12 mouse cellular contexts compared by ENCODE assay signal in the genomic region with DNA sequence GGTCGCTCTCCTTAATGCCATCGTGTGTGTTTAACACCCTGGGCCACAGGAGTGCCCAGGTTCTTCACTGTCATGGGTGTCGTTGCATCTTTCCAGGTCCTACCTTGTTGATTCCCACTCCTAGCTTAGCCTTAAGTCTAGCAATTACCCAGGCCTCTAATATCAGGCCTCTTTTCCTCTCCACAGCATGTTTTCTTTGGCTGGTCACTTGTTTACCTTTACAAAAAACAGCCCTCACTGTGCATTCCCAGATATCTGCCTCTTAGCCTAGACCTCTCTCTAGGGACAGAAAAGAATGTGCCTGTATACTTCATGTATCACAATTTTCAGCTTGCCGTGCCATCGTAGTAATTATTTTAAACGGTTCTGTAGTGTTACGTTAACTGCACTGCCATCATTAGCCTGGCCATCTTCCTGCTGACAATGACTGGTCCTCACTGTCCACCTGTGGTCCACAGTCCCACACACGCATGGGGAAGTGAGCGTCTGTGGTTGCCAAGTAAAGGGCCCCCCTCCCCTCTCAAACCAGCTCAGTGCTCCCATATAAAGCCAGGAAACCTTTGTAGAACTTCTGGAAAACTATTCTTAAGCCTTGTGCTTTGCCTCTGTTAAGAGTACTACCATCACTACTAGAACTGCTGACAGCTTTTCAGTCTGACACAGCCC.
DNase-seq lines count a peak whose midpoint lies in the region; ATAC-seq and TF ChIP-seq lines count a peak whose summit lies in the region.
"Had no signal": no experiment of that assay in that cellular context is flagged by ENCODE, and none has a peak within 500 bp of the region (broad histone marks: within the 10 kb centered on the region; RNA-seq: fewer than 3 reads in every experiment).

No protein-coding gene starts in this region.

- H3K27ac ChIP-seq in forebrain, embryonic 12.5 days, result peak overlapping the region; percentile 75; the same call in 1 of the 2 replicates
- no peak overlapping the region for H3K27ac ChIP-seq in forebrain, embryonic 16.5 days (ENCODE audit: low read length)
- H3K27ac ChIP-seq in kidney, postnatal 0 days, result peak overlapping the region; percentile 65
- H3K27ac ChIP-seq in hindbrain, postnatal 0 days, result peak overlapping the region; percentile 77
- H3K27ac ChIP-seq in neural tube, embryonic 15.5 days (replicated peaks), result peak overlapping the region; percentile 78
- H3K27ac ChIP-seq: liver, embryonic 15.5 days had no signal

- TF ChIP-seq CTCF in kidney, postnatal 0 days (IDR thresholded peaks at IDR 0.05; ENCODE audit: low read depth), result no peak
- TF ChIP-seq CTCF in hindbrain, postnatal 0 days (IDR thresholded peaks at IDR 0.05; ENCODE audit: low read depth), result no peak

- no peak overlapping the region for H3K4me3 ChIP-seq in forebrain, embryonic 12.5 days (replicated peaks)
- no peak overlapping the region for H3K4me3 ChIP-seq in forebrain, embryonic 16.5 days (replicated peaks; ENCODE audit: low read length)
- H3K4me3 ChIP-seq in kidney, postnatal 0 days (replicated peaks; ENCODE audit: low read depth, low read length), result no peak overlapping the region
- H3K4me3 ChIP-seq in hindbrain, postnatal 0 days (ENCODE audit: low read length), result no peak overlapping the region
- H3K4me3 ChIP-seq in neural tube, embryonic 15.5 days (replicated peaks), result no peak overlapping the region
- H3K4me3 ChIP-seq: liver, embryonic 15.5 days had no signal

- H3K9me3 ChIP-seq in forebrain, embryonic 12.5 days, result no peaks in the 10 kb centered on the region
- H3K9me3 ChIP-seq in forebrain, embryonic 16.5 days (ENCODE audit: control insufficient read depth, low read length), result no peaks in the 10 kb centered on the region
- no peaks in the 10 kb centered on the region for H3K9me3 ChIP-seq in kidney, postnatal 0 days (replicated peaks; ENCODE audit: low read length)
- H3K9me3 ChIP-seq in hindbrain, postnatal 0 days (ENCODE audit: low read length), result no peaks in the 10 kb centered on the region
- H3K9me3 ChIP-seq in neural tube, embryonic 15.5 days (replicated peaks), result no peaks in the 10 kb centered on the region
- H3K9me3 ChIP-seq: liver, embryonic 15.5 days had no signal

- 79% methylated on average over 9 of the region's 9 CpGs for WGBS in forebrain, embryonic 12.5 days
- WGBS in forebrain, embryonic 16.5 days, result 84% methylated on average over 9 of the region's 9 CpGs
- WGBS in kidney, postnatal 0 days, result 57% methylated on average over 9 of the region's 9 CpGs
- WGBS in hindbrain, postnatal 0 days, result 73% methylated on average over 9 of the region's 9 CpGs
- WGBS in neural tube, embryonic 15.5 days, result 64% methylated on average over 9 of the region's 9 CpGs

- H3K27me3 ChIP-seq in forebrain, embryonic 12.5 days, result no peaks in the 10 kb centered on the region
- no peaks in the 10 kb centered on the region for H3K27me3 ChIP-seq in forebrain, embryonic 16.5 days (replicated peaks; ENCODE audit: control insufficient read depth, insufficient read depth, low read length)
- H3K27me3 ChIP-seq in kidney, postnatal 0 days (ENCODE audit: insufficient read depth, low read length), result no peaks in the 10 kb centered on the region
- no peaks in the 10 kb centered on the region for H3K27me3 ChIP-seq in hindbrain, postnatal 0 days (ENCODE audit: insufficient read depth, low read length)
- no peaks in the 10 kb centered on the region for H3K27me3 ChIP-seq in neural tube, embryonic 15.5 days (replicated peaks)
- H3K27me3 ChIP-seq: liver, embryonic 15.5 days; Patski had no signal

- H3K9ac ChIP-seq in forebrain, embryonic 12.5 days, result 0 out of 2 replicates have a peak overlapping the region, but pooled peaks have one; percentile 21
- H3K9ac ChIP-seq in forebrain, embryonic 16.5 days (replicated peaks; ENCODE audit: low read depth, low read length), result no peak overlapping the region
- no peak overlapping the region for H3K9ac ChIP-seq in kidney, postnatal 0 days (ENCODE audit: low read depth, low read length)
- H3K9ac ChIP-seq in hindbrain, postnatal 0 days (replicated peaks; ENCODE audit: low read length), result peak overlapping the region; percentile 4; the same call in 1 of the 2 replicates
- no peak overlapping the region for H3K9ac ChIP-seq in neural tube, embryonic 15.5 days (replicated peaks)
- H3K9ac ChIP-seq: liver, embryonic 15.5 days had no signal

- H3K4me2 ChIP-seq in forebrain, embryonic 12.5 days, result no peak overlapping the region
- H3K4me2 ChIP-seq in forebrain, embryonic 16.5 days (ENCODE audit: low read length), result no peak overlapping the region
- peak overlapping the region; percentile 1; the same call in 1 of the 2 replicates for H3K4me2 ChIP-seq in kidney, postnatal 0 days (ENCODE audit: low read length)
- no peak overlapping the region for H3K4me2 ChIP-seq in hindbrain, postnatal 0 days (ENCODE audit: low read depth, low read length)
- H3K4me2 ChIP-seq in neural tube, embryonic 15.5 days, result no peak overlapping the region
- H3K4me2 ChIP-seq: liver, embryonic 15.5 days had no signal

- ATAC-seq in forebrain, embryonic 12.5 days (ENCODE audit: low FRiP score), result no peak
- no peak for ATAC-seq in forebrain, embryonic 16.5 days
- no peak for ATAC-seq in kidney, postnatal 0 days (replicated peaks; ENCODE audit: low FRiP score, low read depth)
- 0 out of 2 replicates have a peak, but pooled peaks have one; percentile 10 for ATAC-seq in hindbrain, postnatal 0 days
- ATAC-seq in neural tube, embryonic 15.5 days (ENCODE audit: low FRiP score), result no peak
- ATAC-seq: Patski had no signal

- peaks cover 22% of the 10 kb centered on the region for H3K4me1 ChIP-seq in forebrain, embryonic 12.5 days
- H3K4me1 ChIP-seq in forebrain, embryonic 16.5 days (replicated peaks; ENCODE audit: control insufficient read depth, insufficient read depth, low read length), result peaks cover 23% of the 10 kb centered on the region
- H3K4me1 ChIP-seq in kidney, postnatal 0 days (replicated peaks; ENCODE audit: insufficient read depth, low read length), result 0 out of 2 replicates have a peak, but pooled peaks cover 10% of the 10 kb centered on the region
- peaks cover 21% of the 10 kb centered on the region for H3K4me1 ChIP-seq in hindbrain, postnatal 0 days (ENCODE audit: insufficient read depth, low read length)
- H3K4me1 ChIP-seq in neural tube, embryonic 15.5 days, result peaks cover 32% of the 10 kb centered on the region

- peak; percentile 77 for DNase-seq in kidney, postnatal 0 days (ENCODE audit: low spot score)
- no peak for DNase-seq in kidney, postnatal 36 days
- DNase-seq in hindbrain, postnatal 0 days (ENCODE audit: low spot score), result no peak
- DNase-seq in thymus, postnatal 10 days (ENCODE audit: low spot score in 2 of 2), result no peak
- DNase-seq in Muller cell, postnatal 12 days (ENCODE audit: inconsistent ontology term), result no peak
- DNase-seq: B cell, adult 2 months; layer of hippocampus, adult 9-11 months had no signal

- peaks cover 14% of the 10 kb centered on the region for H3K36me3 ChIP-seq in forebrain, embryonic 12.5 days (replicated peaks)
- peaks cover 7% of the 10 kb centered on the region; the same call in 1 of the 2 replicates for H3K36me3 ChIP-seq in forebrain, embryonic 16.5 days (ENCODE audit: control insufficient read depth, insufficient read depth)
- H3K36me3 ChIP-seq in kidney, postnatal 0 days (ENCODE audit: insufficient read depth, low read length), result peaks cover 14% of the 10 kb centered on the region; the same call in 1 of the 2 replicates
- H3K36me3 ChIP-seq in hindbrain, postnatal 0 days (ENCODE audit: insufficient read depth, low read length), result no peaks in the 10 kb centered on the region
- H3K36me3 ChIP-seq in neural tube, embryonic 15.5 days, result peaks cover 11% of the 10 kb centered on the region; the same call in 1 of the 2 replicates

Comparison
In these comparisons a context has a peak if more than half of its experiments do, and no peak if none do; other contexts are left out.
1. H3K9ac ChIP-seq: peak in forebrain, embryonic 12.5 days (single experiment) and hindbrain, postnatal 0 days (single experiment); none in forebrain, embryonic 16.5 days (single experiment), kidney, postnatal 0 days (single experiment) and neural tube, embryonic 15.5 days (single experiment).